Mouse (Mus musculus): ENCODE results near the gene Trafd1. TPM values are rescaled to one million over a fixed set of nuclear protein-coding genes. Genes with fewer than 3 reads are reported as not detected.
A peak's percentile ranks its signal among the peaks of the same experiment; 100 is the strongest.

The Trafd1 gene
- total RNA-seq, 2 experiments from 2014 or later: 78.9 to 81.2 TPM

DNA sequence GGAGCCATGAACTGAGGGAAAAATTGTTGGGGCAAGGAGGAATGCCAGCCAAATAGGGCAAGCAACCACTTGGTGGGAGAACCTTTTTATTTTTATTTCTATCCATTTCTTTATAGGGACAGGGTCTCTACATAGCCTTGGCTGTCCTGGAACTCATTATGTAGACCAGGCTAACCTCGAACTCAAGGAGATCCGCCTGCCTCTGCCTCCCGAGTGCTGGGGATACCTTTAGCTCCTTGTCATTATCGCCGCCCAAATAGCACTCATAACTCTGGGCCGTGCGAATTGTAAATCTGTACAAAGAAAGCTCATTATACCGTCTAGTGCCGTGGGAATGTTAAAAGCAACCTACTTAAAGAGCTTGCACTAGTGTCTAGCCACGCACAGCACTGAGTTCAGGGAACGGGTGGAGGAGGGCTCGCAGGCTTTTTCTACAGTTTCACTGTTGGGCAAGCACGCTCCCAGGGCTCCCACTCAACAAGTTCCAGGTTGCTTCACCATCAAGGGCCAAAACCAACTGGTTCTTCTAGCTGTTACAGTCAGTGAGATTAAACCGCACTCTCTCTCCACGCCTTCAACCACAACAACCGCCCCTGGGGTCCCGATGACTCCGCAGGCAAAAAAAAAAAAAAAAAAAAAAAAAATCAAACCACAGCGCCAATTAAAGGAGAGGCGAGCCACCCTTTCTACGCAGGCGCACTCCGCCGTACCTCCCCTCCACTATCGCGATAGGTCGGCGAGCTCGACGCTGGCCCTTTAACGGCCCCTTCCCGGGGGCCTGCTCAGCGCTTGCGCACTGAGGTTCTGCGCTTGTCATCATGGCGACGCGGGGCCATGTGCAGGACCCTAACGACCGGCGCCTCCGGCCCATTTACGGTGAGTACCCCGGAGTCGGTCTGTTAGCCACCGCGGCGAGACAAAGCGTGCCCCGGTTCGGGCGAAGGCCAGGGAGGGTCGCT is 12.0 kb upstream of the Trafd1 start, which contains the start of gene Naa25:
Gene Naa25, plus strand, starts transcription at position 750 of the 959 bp plus-strand sequence.
- Histone ChIP-seq H3K4me3 (peak within 1 kb of the TSS; percentile 77), H3K27ac (peak within 1 kb of the TSS; percentile 89)
- TF ChIP-seq CTCF (IDR thresholded peaks at IDR 0.05): no peak
- DNase-seq (ENCODE audit: extremely low spot score in 1 of 2, low spot score in 2 of 2): peak; percentile 92
- intact Hi-C loops (cut with DNase I): no loop called here

DNA sequence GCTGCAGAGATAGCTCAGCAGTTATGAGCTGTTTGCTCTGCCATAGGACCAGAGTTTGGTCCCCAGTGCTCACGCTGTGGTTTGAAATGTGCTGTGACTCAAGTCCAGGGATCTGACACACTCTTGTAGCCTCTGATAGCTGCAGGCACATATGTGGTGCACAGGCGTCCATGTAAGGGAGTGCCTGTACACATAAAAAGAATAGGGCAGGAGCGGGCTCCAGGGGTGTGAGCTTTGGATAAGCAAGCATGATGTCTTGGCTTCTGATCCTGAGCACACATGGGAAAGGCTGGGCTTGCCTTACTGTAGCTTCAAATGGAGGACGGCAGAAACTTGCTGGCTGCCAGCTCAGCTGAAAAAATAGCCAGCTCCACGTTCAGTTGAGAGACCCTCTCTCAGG is 10.2 kb upstream of the Trafd1 start:
- no peak for DNase-seq (ENCODE audit: extremely low spot score in 1 of 2, low spot score in 2 of 2)
- Histone ChIP-seq H3K27ac (no peak overlapping the region), H3K4me3 (no peak overlapping the region)
- TF ChIP-seq CTCF (IDR thresholded peaks at IDR 0.05): no peak
- intact Hi-C loops (cut with DNase I): no loop called here

DNA sequence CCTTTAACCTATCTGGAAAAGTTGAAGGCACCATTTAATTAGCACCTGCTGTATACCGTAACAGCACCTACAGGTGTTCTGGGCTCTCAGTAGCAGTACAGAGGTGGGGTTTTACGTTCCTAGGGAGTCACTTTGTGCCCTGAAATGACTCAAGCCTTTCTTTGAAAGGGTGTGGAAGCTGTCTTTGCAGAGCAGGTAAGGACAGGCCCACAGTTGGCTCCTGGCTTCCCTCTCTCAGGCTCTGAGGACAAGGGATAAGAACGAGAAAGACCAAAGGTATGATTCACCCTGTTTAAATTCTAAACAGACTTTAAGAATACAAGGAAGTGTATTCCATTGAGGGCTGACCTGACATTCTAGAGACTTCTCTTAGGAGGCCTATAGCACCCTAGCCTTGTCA is 8.0 kb upstream of the Trafd1 start:
- intact Hi-C loops (cut with DNase I): no loop called here
- no peak for TF ChIP-seq CTCF (IDR thresholded peaks at IDR 0.05)
- no peak overlapping the region for H3K27ac ChIP-seq
- H3K4me3 ChIP-seq: no peak overlapping the region
- no peak for DNase-seq (ENCODE audit: extremely low spot score in 1 of 2, low spot score in 2 of 2)

DNA sequence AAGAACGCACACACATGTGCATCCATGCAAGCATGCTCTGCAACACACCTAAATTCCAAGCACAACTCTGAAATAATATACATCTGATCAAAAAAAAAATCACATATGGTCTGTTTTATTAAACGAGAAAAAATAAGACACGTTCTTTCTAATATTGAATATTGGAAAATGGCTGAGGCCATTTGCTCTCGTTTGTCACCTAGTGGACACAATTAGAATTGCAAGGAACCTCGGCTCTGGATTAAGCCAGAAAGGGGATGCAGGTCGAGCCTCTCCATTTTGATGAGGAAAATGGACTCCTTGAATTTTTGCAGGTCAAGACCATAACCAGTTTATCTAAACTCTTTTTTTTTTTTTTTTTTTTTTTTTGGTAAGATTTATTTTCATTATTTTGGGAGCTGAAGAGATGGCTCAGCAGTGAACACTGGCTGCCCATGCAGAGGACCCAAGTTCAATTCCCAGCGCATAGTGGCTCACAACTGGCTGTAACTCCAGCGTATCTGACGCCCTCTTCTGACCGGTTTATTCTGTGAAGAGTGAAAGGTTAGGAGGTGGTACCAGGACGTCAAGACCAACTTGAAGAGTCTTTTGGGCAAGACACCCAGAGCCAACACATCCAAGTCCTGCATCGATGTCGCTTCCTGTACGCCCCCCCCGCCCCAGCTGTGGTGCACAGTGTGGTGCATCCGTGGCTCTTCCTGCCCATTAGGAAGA is 7.4 kb upstream of the Trafd1 start:
- Histone ChIP-seq H3K27ac (no peak overlapping the region), H3K4me3 (no peak overlapping the region)
- peak in 1 of 2 experiments; percentile 42 for DNase-seq (ENCODE audit: extremely low spot score in 1 of 2, low spot score in 2 of 2)
- intact Hi-C loops (cut with DNase I): no loop called here
- TF ChIP-seq CTCF (IDR thresholded peaks at IDR 0.05): peak; percentile 89

DNA sequence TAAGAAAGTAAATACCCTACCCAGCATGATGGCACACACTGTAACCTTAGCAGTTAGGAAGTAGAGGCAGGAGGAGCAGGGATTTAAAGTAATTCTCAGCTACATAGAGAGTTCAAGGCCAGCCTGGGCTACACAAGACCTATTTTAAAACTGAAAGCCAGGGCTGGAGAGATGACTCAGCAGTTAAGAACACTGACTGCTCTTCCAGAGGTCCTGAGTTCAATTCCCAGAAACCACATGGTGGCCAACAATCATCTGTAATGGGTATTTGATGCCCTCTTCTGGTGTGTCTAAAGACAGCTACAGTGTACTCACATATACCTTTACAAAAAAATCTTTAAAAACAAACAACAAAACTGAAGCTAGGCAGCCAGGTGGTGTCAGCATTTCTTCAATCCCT is 4.3 kb upstream of the Trafd1 start:
- no peak; the same call in 1 of the 2 replicates for TF ChIP-seq CTCF (IDR thresholded peaks at IDR 0.05)
- intact Hi-C loops (cut with DNase I): loop anchor here (5.0 kb wide), 1 partner anchor 167 kb away; the partner anchor contains the start of gene Hectd4
- DNase-seq (ENCODE audit: extremely low spot score in 1 of 2, low spot score in 2 of 2): no peak
- Histone ChIP-seq H3K27ac (0 out of 2 replicates have a peak overlapping the region, but pooled peaks have one; percentile 10), H3K4me3 (no peak overlapping the region)

DNA sequence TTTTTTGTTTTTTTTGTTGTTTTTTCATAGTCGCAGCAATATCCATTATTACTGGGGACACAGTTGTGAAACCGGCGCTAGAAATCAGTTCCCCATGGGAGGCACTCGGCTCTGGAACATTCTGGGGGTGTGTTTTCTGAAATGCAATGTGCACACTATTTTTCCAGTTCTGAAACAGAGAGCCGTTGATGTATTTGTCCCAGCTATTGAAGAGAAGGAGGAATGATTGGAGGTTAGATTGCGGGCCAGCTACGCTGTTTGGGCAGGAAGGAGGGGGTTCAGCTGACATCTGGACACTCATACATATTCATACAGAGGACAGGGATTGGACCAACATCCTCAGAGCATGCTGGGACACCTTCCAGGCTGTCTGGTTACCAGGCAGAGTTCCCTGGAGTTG is 3.7 kb upstream of the Trafd1 start:
- H3K4me3 ChIP-seq: no peak overlapping the region
- intact Hi-C loops (cut with DNase I): loop anchor here (5.0 kb wide), 1 partner anchor 167 kb away; the partner anchor contains the start of gene Hectd4
- DNase-seq (ENCODE audit: extremely low spot score in 1 of 2, low spot score in 2 of 2): no peak
- no peak for TF ChIP-seq CTCF (IDR thresholded peaks at IDR 0.05)
- H3K27ac ChIP-seq: no peak overlapping the region

DNA sequence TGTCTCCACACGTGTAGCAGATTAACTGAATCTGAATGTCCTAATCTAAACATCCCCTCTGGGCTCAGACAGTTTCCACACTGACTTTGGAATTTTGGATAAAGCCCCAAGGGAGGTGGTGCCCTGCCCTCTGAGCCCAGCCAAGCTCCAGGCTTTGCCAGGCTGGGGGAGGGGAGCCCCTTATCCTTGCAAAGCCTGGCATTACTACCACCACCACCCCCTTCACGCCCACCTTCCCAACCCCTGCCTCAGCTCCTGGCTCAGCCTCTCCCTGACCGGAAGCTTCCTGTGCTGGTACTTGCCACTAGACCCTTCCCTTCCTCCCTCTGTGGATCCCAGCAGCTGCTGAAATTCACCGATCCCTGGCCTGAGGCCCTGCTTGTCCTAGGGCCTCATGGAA is 1.7 kb upstream of the Trafd1 start:
- intact Hi-C loops (cut with DNase I): loop anchor here (5.0 kb wide), 1 partner anchor 165 kb away; the partner anchor contains the start of gene Hectd4
- peak overlapping the region; percentile 87; the same call in 1 of the 2 replicates for H3K27ac ChIP-seq
- no peak for TF ChIP-seq CTCF (IDR thresholded peaks at IDR 0.05)
- no peak overlapping the region for H3K4me3 ChIP-seq
- no peak for DNase-seq (ENCODE audit: extremely low spot score in 1 of 2, low spot score in 2 of 2)

DNA sequence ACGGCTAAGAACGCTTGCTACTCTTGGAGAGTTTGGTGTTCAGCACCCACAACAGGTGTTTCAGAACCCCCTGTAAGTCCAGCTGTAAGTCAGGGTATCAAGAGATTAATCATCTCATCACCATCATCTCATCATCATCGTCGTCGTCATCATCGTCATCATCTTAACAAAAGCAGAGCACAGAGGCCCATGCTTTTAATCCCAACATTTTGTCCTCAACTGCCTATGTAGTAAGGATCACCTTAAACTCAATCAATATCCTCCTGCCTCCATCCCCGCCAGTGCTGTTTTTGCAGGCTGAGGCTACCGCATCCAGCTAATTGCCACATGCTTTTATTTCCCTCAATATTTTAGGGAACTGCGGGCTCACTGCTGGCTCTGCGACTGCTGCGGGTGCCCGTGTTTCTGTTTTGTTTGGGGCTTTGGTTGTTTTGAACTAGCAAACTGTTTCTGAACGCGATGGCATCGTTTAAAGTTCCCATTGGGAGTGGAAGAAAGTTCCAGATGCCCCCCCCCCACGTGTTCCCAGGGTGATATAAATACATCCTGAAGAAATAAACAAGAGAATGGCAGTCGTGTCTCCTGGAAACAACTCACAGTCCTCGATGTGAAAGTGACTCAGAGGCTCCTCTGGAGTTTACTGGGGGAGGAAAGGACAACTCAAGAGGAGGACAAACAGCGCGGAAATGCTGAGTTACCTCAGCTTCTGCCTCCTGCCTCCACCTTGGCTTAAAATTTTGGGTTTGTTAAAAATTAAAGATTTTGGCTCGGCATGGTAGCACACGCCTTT is 883 bp upstream of the Trafd1 start:
- intact Hi-C loops (cut with DNase I): loop anchor here (5.0 kb wide), 1 partner anchor 164 kb away; the partner anchor contains the start of gene Hectd4
- Histone ChIP-seq H3K4me3 (peak overlapping the region; percentile 80), H3K27ac (peak overlapping the region; percentile 87)
- no peak for TF ChIP-seq CTCF (IDR thresholded peaks at IDR 0.05)
- no peak for DNase-seq (ENCODE audit: extremely low spot score in 1 of 2, low spot score in 2 of 2)

DNA sequence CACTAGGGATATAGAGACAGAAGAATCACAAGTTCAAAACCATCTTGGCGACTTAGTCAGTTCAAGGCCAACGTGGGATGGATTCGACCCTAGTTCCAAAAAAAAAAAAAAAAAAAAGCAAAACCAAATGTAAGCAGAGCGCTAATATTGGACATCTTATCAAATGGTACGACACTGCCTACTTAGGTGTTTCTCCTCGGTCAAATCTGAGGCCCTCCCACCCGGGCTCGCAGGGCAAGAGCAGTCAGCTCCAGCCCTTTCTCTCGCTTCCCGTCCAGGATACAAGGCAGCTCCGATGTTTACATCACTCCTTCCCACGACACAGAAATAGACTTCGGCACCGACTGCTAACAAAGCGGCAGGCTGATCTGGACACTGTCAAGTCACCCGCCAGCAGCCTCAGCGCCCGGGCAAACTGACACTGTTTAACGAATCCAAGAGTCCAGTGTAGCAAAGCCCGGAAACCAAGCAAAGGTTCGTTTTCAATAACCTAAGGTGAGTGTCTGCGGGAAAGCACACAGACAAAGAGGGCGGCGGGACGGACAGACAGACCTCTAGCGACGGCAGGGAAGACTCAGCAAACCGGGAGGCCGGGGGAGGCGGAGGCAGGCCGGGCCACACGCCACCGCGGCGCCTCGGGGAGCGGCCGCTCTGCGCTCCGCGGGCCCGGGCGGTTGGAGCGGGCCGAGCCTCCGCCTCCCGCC is 523 bp downstream of the Trafd1 start:
- Histone ChIP-seq H3K4me3 (peak overlapping the region; percentile 80), H3K27ac (peak overlapping the region; percentile 97)
- no peak for TF ChIP-seq CTCF (IDR thresholded peaks at IDR 0.05)
- intact Hi-C loops (cut with DNase I): loop anchor here (5.0 kb wide), 1 partner anchor 163 kb away; the partner anchor contains the start of gene Hectd4
- no peak for DNase-seq (ENCODE audit: extremely low spot score in 1 of 2, low spot score in 2 of 2)

DNA sequence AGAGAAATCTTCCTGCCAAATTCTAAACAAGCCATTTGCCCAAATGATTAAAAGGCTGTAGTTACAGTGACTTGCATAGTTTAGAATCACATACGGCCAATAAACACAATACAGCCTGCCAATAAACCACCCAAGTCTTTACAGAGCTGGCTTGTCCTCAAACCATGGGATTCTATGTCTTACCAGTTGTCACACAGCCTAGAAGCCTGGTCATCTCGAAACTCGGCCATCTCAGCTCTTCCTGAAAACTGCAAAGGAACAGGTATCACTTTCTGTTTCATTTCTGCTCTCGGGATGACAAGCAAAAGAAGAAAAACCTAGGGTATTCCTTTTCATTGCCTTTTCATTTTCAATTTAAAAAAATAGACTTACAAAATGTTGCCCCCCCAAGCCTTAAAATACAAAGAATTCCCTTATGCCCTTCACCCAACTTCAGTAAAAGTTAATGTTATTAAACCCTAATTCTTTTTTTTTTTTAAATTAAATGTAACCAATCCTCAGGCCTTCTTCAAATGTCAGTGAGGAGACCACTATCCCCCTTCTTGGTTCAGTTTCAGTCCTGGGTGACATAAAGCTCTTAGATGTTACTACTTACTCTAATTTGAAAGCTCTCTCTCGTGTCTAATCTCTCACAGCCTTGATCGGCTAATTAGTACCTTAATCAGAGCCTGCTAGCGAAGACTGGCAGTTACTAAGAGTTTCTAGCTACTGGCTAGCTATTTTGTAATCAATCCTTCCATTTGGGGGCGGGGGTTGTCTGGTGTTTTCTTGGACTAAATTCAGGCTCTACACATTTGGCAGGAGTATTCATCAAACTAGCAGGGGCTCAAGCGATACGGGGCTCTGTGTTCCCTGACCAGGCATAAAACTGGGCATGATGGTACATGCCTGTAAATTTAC is 1.3 kb downstream of the Trafd1 start:
- intact Hi-C loops (cut with DNase I): no loop called here
- TF ChIP-seq CTCF (IDR thresholded peaks at IDR 0.05): no peak
- no peak for DNase-seq (ENCODE audit: extremely low spot score in 1 of 2, low spot score in 2 of 2)
- H3K4me3 ChIP-seq: peak overlapping the region; percentile 80
- H3K27ac ChIP-seq: peak overlapping the region; percentile 97
